Mouse (Mus musculus) Muller cell, postnatal 12 days (primary cell): ENCODE results near the gene Lrrtm3.

ENCODE experiments used
- DNase-seq: peaks from one replicate; pipeline ENCODE4 v3.0.0-alpha.2; 2015; ENCODE audit errors: inconsistent ontology term

Lrrtm3 gene

DNA sequence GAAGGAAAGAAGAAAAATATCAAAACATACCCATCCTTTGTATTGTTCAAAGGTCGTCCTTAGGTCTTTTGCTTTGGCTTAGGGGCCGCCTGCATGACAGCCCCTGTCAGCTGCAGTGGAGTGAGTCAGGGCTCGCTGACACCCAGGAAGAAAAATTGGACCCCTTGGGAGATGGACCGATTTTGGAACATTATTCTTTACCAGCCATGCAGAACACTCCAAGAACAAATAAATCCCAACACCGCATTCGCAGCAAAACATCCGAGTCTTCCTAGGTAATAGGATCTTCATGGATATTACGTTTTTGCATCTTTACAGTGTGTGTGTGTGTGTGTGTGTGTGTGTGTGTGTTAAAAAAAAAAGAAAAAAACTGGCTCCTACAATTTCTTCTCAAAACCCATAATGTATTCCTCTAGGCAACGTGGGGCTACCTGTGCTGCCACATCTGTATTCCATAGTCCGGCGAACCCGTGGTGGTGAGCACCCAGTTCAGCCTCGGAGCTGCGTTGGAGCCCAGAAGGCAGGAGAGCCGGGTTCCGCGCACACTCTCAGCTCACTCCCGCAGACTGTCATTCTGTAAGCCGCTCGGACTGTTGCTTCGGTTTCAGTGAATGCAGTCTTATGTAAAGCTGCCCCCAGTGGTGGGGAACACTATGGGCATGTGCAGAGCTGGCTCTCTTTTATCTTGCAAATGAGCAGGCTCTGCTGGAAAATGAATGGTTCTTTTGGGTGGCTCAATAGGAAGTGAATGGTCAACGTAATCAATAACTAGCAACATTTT is at the start of gene Lrrtm3:
Gene Lrrtm3, minus strand, starts transcription at position 598 of the 781 bp plus-strand sequence.
- DNase-seq = peak; percentile 70

DNA sequence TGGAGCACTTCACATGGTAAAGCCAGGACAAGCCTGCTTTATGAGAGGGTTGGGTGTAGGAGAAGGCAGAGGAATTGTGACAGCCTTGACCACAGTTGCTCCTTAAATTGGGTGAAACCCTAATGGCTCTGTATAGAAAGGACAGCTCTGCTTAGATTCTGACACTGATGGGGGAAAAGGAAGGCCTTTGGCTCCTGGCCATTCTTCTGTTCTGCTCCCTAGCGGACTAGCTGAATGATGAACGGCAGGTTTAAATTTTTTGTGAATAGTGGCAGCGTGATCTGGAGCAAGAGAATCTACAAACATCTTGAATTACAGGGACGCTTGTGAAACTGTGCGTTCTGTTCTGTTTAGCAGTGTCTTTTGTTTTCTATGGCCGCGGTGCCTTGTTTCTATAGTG is 45.4 kb upstream of the Lrrtm3 start:
- DNase-seq = no peak

DNA sequence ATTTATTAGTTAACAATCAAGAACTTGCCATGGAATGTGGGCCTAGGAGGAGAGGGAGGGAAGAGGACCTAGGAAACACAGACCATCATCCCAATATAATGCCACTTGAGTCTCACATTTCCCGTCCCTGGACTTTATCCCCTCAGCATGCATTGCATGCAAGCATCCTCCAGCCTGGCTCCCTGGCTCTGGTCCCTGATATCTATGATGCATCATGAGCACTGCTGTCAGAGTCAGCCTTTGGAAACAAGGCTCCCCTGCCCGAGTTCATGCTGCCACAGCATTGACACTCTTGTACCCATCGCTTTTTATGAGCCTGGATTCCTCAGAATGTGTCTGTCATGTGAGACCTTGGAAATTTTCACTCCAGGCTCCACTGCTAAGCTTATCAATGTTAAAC is 43.4 kb upstream of the Lrrtm3 start:
- no peak for DNase-seq

DNA sequence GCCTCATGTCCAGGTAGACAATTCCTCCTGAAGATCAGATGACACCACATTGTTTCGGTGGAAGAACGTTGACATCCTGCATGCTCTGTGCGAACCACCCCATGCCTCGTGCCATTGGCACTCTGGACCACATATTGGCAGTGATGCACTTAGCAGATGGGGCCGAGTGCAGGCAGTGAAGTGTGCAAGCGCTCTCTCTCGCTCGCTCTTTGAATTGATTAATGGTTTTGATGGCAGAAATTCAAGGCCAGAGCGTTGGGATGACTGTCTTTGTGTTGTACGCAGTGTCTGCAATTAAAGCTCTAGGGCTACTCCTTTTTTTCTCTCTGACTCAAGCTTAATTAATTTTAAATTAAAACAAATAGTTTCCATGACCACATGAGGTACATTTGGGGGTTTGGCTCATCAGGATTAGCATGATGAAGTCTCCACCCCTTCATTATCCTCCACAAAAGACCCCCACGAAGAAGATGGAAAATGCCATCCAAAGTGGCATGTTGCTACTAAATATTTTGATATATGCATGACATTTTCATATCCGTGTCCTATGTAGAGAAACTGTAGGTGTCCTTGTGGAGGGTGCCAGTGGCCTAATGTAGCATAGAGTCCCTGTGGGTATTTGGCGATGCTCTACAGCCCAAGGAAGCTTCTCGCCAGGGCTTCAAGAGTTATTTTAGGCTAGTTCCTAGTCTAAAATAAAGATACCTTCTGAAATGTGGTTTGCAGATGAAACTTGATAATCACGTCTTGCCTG is 40.5 kb upstream of the Lrrtm3 start:
- peak; percentile 47 for DNase-seq

DNA sequence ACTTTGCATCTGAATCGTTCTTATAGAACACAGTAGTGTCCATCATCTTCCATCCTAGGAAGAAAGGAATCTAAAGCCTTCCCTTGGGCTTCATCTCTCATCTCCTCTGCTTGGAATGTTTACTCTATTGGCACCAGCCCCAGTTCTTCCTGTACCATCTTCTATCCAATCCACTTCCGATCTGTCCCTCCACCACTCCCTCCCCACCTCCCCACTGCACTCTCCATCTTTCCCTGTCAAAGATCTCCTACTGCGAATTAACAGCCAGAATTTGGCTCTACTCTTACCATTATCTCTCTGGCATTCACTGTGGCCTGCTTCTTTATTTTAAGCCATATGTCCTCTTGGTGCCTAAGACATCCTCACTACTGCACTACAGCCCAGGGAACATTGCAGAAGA is 28.8 kb upstream of the Lrrtm3 start:
- no peak for DNase-seq

DNA sequence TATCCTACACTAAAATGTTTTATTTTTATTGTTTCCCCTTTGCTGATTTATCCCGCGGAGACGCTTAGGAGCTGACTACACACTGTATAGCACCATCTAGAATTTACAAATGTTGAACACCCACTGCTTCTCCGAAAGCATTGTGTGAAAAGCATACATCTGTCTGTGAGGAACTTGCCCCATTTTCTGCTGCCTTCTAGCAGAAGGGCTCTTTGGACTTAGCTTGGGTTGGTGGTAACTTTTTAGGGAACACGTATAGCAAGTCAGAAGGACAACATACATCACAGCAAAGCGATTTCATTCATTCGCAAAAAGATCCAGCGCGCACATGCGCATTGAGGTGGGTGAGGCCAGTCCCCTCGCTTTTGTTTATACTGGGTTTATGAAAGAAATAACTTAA is 25.2 kb upstream of the Lrrtm3 start:
- DNase-seq = no peak

DNA sequence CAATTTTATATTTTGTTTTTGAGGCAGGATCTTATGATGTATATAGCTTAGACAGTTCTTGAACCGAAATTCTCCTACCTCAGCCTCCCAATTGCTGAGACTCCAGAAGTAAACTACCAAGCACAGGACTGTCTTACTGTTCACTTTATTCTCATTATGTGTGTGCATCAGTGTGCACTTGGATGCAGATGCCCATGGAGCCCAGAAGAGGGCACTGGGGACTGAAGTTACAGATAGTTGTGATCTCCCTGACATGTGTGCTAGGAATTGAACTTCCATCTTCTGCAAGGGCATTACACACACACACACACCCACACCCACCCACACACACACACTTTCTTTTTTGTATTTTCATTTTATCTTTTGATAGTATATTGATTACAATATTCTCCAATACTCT is 6.5 kb upstream of the Lrrtm3 start:
- no peak for DNase-seq

DNA sequence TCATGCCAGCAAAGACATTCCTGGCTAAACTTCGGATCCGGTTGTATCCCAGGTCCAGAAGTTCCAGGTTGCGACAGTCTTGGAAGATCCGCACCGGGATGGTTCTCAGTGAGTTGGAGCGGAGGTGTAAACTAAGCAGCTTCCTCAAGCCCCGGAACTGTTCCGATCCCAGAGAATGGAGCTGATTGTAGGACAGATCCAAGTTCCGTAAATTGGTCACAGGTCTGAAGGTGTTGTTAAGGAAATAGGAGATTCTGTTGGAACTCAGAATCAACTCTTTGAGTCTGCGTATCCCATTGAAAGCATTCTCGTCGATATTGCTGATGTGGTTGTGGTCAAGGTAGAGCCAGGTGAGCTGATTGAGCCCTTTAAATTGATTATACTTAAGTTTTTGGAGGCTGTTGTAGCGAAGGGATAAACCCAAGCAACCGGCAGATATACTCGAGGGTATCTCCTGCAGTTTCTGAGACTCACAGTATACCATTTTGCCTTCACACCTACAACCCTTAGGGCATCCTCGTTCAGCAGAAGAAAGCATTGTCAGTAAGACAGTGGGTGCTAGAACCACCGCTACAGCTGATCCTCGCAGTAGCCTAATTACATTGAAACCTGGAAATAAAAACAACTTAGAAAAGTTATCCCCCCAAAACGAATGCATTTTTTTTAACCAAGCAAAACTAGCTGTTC is 1.2 kb downstream of the Lrrtm3 start:
- no peak for DNase-seq

DNA sequence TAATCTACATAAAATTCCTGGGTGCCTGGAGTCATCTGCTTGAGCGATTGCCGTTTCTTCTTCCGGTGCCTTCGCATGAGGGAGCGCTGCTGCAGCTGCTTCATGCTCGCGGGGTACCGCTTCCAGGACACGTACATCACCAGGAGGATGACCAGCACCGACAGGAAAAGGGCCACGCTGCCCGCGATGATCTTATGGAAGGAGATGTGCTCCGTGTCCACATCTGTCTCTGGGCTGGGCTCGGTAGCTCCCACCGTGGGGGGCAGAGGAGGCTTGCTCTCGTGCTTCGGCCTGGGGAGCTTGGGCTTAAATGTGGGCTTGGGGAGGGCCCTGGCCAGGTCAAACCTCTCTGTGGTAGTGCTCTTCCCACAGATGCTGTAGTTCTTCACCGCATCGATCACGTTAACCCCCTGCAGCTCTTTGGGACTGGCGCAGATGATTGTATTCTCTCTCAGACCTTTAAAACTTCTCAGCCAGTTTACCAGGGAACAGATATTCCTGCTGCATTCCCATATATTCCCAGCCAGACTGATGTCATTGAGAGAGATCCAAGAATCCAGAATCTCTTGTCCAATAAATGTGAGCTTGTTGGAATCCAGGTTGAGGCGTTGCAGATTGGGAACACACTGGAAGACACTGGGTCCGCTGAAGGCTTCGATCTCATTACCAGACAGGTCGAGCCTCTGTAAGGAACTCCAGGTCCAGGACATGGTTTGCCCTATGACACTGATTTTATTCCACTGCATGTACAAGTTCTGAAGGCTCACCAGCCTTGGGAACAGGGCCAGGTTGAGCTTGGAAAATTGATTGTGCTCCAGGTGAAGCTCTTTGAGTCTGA is 1.9 kb downstream of the Lrrtm3 start:
- DNase-seq = peak; percentile 17

DNA sequence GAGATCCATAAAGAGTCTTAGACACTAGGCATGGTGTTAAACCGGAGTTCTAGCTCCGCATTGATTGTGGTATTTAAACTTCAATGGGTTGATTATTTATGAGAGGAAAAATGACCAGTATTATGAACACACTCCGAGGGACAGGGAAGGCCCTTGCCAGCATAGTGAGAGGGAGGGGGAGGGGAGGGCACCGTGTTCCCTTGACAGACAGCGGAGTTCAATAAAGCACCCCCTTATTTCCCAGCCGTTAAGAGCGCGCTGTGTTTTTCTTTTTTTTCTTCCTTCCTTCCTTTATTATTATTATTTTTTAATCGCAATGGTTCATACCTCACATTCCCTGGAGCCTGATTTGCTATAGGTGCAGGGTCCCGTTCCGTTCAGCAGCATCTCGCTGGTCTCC is 2.6 kb downstream of the Lrrtm3 start:
- peak; percentile 13 for DNase-seq

DNA sequence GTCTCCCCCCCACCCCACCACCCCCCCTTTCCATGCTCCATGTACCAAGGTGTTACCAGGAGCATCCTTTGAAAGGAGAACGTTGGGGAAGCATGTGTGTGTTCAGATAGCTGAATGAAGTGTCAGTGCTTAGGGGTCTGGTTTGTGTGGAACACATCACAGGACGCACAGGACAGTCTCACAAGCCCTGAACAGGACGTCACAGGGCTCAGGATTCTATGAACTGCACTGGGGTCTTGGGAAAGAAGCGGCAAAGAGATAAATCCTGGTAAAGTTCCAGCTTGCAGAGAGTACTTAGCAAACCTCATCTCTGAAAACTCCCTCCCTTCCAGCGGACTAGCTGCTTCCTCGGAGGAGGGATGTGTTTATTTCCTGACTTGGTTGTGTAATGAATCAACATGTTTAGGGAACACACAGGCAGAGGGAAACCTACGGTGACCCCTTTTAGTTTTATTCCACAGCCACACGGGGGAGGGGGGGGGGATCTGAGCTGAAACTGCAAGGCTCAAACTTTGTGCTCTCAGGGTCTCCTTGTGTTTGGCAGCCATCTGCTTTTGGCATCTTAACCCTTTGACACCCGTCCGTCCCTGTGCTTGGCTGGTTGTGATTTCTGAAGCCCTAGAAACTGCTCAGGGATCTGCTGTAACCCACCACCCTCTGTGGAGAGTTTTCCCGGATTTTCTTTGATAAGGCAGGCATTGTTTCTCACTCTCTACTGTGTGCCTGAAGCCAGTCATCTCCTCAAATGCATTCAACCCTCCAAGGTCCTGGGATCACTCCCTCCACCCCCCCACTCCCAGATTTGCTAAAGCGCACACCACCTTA is 3.3 kb downstream of the Lrrtm3 start:
- DNase-seq = peak; percentile 4

DNA sequence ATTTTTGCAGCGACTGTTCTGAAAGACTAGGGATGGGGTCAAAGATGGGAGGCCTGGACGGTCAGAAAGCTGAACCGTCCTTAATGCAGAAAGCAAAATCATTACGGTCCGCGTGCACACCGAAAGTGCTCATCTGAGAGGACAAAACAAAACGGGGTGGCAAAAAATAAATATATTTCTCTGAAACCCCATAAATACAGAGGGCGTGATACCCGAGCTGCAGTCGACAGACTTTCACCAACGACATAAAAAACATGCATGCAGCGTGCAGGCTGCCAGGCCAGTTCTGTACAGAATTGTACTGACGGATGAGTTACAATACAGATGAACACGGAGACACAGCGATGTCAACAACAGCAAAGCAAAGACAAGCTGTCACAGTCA is 3.9 kb downstream of the Lrrtm3 start:
- no peak for DNase-seq

DNA sequence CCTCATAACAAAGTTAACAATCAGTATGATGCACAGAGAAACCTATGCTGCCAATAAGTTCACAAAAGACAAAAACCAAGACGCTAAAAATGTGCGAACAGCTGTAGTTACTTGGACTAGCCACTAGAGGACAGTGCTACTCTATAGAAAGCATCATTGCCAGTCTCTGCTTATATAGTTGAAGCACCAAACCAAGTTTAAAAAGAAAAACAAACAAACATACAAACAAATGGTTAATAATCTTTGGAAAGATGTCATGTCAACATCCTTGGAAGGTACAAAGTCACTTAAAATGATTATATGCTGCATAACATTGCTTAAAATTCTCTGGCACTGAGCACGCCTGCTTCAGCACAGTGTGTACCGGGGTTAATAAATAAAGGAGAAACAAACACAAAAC is 5.6 kb downstream of the Lrrtm3 start:
- DNase-seq = no peak

DNA sequence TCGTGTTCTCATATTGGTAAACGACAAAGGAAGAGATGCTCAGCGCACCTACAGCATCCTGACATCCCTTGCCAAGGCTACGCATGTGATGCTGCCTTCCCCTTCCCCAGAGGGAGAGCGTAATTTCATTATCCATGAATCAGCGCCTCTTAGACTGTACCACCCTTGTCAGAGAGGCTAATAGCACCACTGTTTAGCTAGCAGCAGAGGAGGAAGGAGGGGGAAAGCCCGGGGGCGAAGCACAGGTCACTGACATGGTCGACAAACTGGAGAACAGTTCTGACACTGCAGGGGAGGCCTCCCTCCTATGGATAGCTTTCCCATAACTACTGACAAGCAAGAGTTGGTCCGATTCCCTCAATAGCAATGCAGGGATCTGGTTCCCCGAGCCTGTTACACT is 6.3 kb downstream of the Lrrtm3 start:
- peak; percentile 23 for DNase-seq

DNA sequence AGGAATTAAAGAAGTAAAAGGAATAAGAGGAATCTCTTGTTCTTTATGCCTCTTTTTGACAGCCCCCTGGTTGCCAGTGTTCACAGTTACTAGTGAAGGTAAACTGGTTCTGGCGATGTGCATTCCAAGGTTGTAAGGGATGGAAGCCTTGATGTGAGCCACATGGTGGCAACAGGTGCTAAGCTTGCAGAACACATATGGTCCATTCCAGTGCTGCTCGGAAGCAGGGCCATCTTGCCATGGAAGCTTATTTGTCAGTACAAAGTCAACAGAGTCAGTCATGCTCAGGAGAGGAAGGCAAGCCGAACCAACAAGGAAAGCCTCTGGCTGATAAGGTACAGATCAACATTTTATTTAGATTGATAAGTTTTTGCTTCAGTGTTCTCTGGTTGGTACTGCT is 7.7 kb downstream of the Lrrtm3 start:
- no peak for DNase-seq

DNA sequence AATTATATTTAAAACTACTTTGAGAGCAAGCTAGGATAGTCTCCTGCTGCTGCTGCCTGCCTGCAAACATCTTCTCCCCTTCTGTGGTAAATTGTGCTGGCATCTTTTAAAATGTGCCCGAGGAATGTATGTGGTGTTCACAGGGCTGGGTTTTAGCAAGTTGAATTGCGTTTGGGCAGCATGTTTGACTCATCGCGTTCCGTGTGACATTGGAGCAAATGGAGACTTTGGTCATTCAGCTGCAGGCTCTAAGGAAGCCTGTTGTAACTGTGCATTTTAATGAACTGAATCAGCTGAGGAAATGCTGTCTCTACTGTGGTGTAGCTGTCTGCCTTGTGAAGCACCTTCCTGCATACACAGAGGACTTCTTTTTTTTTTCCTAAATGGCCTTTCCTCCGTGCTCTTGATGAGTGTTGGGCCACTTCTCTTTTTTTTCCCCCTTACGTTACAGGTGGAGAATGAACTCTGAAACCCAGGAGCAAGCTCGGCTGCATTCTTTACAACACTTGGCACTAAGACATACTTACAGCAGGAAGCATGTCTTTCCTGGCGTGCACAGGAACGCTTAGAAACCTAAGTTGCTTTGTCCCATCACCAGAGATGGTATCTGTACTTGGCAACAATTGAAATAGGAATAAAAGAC is 13.5 kb downstream of the Lrrtm3 start:
- peak; percentile 77 for DNase-seq

DNA sequence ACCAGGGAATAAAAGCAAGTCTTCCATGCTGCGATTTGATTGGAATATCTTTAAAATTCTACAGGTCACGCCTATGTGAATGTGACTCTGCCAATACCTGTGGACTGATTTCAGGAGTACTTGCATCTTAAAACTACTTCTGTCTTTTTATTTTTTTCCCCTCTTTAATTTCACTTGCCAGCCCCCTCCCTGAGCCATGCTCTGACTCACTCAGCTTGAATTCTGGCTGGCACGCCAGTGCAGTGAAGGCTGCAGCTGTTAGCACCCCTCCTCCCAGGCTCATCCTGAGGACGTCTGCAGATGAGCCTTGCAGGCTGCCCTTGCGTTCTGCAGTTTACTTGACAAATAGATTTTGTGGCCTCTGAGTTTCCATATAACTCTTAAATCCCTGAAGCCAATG is 14.1 kb downstream of the Lrrtm3 start:
- peak; percentile 77 for DNase-seq

DNA sequence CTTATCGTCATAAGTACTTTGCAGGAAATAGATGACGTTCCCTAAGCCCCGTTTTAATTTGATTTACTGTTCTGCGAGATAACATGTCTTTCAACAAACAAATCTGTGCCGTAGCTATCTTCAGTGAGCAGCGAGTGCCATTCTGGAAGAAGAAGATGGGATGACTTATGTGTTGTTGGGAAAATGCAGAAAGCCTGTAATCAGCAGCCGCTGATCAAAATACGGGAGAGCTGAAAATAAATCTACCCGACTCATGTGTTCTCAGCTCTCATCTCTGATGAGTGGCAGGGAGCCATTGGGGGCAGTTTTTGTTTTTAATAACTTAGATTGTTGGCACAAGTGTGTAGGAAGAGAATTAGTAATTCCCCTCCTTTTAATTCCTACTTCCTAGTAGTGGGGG is 26.4 kb downstream of the Lrrtm3 start:
- no peak for DNase-seq

DNA sequence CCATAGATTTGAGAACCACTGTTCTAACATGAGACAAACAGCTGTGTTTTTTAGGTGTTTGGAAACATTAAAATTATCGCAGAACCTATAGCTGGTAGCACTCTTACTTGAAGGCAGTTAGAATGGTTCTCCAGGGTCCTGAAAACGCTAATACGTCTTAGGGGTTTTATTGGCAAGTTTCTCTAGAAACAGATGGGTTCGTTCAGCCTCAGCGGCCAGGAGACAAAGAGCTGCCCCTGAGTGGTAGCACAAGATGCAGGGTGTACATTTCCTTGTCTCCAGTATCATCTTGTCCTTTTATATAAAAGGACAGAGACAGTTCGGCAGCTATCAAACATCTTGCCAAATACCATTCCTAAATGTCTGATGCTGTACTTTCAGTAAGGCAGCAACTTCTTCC is 40.1 kb downstream of the Lrrtm3 start:
- no peak for DNase-seq

DNA sequence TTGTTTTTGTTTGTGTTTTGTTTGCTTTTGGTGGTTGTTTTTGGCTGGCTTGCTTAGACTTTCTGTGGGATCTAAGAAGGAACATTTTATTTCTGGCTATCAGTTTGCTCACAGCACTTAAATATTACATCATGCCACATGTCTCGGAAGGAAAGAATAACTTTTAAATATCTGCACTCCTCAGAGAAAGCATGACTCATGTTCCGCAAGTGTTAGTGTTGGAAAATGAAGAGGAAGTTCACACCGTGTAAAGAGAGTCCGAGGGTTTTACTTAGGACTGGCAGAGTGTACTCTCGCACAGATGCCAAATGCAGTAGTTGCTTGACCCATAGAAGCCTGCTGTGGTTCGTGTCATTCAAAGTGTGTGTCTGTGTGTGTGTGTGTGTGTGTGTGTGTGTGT is 40.9 kb downstream of the Lrrtm3 start:
- no peak for DNase-seq
